Mouse (Mus musculus): ENCODE results near the gene Cox7a2. TPM values are rescaled to one million over a fixed set of nuclear protein-coding genes. Genes with fewer than 3 reads are reported as not detected.

Gene Cox7a2
- polyA plus RNA-seq, 1 experiment from 2014 or later, result 618 TPM

DNA sequence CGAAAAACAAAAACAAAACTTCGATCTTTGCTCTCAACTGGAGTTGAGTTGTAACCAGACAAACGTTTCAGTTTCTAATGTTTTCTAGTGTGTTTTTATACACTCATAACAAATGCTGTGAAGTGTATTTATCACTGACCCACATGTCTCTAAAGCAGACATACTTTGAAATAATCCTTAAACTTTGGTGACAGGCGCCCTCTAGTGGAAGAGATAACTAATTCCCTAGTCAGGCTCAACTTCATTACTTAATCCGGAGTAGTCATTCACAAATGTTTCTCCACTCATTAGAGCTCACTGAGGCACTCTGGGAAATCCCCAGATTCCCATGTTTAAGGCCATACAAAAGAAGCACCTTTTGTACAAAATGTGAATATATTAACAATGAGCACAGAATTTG lies 36.6 kb downstream of the Cox7a2 start:
- H3K4me3 ChIP-seq (replicated peaks), result no peak overlapping the region
- no peaks in the 10 kb centered on the region for H3K9me3 ChIP-seq (replicated peaks)
- no peak for ATAC-seq (ENCODE audit: insufficient number of reproducible peaks, low FRiP score, low TSS enrichment, low read depth)
- peaks cover 26% of the 10 kb centered on the region for H3K4me1 ChIP-seq
- H3K27me3 ChIP-seq, result peaks cover 10% of the 10 kb centered on the region; the same call in 1 of the 2 replicates
- no peaks in the 10 kb centered on the region for H3K36me3 ChIP-seq
- no peak overlapping the region for H3K4me2 ChIP-seq (replicated peaks)
- H3K9ac ChIP-seq, result no peak overlapping the region
- H3K27ac ChIP-seq (replicated peaks), result no peak overlapping the region
- WGBS, result 37% methylated on average over 5 of the region's 5 CpGs

DNA sequence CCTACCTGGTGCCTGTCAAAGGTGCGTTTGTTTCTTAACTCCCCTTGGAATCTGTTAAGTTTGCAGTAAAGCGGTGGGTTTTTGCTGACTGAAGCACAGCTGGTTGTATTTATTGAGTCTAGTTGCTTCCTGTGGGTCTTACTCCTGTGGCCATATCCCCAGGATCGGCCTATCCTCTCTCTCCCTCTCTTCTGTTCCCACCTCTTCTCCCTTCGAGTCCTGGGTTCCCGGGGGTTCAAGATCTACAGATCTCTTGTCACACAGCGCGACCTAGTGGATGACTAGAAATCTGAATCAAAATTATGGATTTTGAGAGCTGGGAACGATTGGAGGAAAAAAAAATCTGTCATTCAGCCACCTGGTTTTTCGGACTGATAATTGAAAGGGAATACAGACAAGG lies 38.6 kb downstream of the Cox7a2 start:
- Histone ChIP-seq H3K9me3 (replicated peaks) (no peaks in the 10 kb centered on the region), H3K36me3 (no peaks in the 10 kb centered on the region), H3K4me1 (peaks cover 33% of the 10 kb centered on the region), H3K4me3 (replicated peaks) (peak overlapping the region; percentile 56; the same call in 1 of the 2 replicates), H3K9ac (no peak overlapping the region), H3K27me3 (peaks cover 10% of the 10 kb centered on the region; the same call in 1 of the 2 replicates), H3K4me2 (replicated peaks) (peak overlapping the region; percentile 79), H3K27ac (replicated peaks) (no peak overlapping the region)
- 6% methylated on average over 9 of the region's 9 CpGs for WGBS
- ATAC-seq (ENCODE audit: insufficient number of reproducible peaks, low FRiP score, low TSS enrichment, low read depth), result no peak

DNA sequence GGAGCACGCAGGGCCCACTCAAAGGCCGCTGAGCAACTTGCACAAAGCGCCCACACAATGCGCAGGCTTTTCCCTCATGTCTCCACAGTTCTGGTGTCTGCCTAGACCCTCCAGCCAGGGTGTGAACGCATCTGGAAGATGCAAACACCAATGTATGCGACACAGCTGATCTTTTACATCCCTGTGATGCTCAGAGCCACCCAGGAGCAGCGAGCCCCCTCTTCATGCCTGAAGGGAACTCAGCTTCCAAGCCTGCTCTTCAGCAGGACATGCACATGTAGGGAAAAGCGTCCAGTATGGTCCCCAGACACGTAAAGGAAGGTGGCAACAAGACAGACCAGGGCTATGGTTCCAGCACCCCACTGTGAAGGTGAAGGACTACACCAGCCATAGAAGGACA lies 39.5 kb downstream of the Cox7a2 start:
- 46% methylated on average over 9 of the region's 9 CpGs for WGBS
- ATAC-seq (ENCODE audit: insufficient number of reproducible peaks, low FRiP score, low TSS enrichment, low read depth), result no peak
- Histone ChIP-seq H3K4me2 (replicated peaks) (peak overlapping the region; percentile 79), H3K4me3 (replicated peaks) (peak overlapping the region; percentile 56; the same call in 1 of the 2 replicates), H3K36me3 (no peaks in the 10 kb centered on the region), H3K9ac (no peak overlapping the region), H3K4me1 (peaks cover 38% of the 10 kb centered on the region), H3K9me3 (replicated peaks) (no peaks in the 10 kb centered on the region), H3K27ac (replicated peaks) (peak overlapping the region; percentile 86; the same call in 1 of the 2 replicates), H3K27me3 (peaks cover 10% of the 10 kb centered on the region; the same call in 1 of the 2 replicates)

DNA sequence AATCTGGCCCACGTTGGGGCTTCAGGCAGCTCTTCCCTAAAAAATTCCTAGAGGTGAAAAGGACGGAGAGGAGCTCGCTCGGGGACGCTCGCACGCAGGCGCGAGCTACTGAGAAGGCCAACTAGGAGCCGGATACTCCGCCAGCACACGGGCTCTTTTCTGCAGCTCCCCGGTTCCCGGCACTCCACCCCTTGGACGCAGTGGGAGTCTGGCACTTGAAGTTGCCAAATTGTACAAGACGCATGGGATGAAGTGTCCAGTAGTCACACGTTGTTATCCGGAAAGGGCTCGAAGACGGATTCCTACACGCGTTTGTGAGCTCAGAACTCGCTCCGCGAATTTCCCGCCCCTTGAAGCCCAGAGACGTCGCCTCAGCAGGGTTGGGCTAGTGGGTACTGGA lies 40.2 kb downstream of the Cox7a2 start:
- Histone ChIP-seq H3K27me3 (peaks cover 10% of the 10 kb centered on the region; the same call in 1 of the 2 replicates), H3K4me3 (replicated peaks) (peak overlapping the region; percentile 56), H3K27ac (replicated peaks) (peak overlapping the region; percentile 86), H3K9ac (peak overlapping the region; percentile 50; the same call in 1 of the 2 replicates), H3K9me3 (replicated peaks) (no peaks in the 10 kb centered on the region), H3K4me2 (replicated peaks) (peak overlapping the region; percentile 79), H3K4me1 (peaks cover 45% of the 10 kb centered on the region), H3K36me3 (no peaks in the 10 kb centered on the region)
- 3% methylated on average over 28 of the region's 28 CpGs for WGBS
- ATAC-seq (ENCODE audit: insufficient number of reproducible peaks, low FRiP score, low TSS enrichment, low read depth), result no peak

DNA sequence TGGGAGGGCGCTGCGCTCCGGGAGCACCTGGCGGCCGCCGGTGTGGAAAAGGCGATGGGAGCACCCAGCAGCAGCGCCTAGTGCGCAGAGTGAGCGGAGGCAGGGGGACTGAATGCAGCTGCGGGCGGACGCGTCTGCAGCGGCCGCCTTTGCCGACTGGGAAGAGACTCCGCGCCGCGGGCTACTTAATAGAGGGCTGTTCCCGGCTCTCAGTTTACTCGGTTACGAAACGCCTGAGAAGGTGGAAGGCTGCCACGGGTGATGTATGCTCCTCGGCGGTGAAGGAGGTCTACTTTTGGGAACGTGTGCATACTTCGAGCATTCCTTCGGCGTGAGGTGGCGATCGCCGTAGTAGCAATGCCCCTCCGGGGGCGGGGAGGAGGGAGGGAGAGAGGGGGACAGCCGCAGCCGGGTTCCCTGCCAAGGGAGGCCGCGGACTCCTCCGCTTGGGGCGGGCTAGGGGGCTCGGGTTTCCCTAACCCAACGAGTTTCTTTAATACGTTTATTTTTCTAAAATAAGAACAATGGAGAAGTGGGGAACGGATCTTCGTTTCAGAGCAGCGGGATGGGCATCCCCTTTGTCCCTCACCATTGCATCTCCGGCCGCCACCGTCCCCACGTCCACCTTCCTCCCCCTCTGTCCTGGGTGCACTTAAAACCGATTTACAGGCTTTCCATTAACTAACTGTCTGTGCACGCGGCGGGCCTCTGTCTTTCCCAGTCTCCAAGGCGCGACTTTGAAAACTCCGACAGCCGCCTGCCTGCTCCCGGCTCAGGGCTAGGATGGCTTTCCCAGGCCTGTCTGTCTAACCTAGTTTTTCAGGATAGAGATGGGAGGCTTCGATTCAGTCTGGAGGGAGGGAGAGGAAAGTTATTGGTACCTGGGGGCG lies 41.0 kb downstream of the Cox7a2 start, which contains the start of gene Col12a1:
Gene Col12a1, minus strand, starts transcription at position 351 of the 890 bp plus-strand sequence.
- H3K4me2 ChIP-seq (replicated peaks), result peak within 1 kb of the TSS; percentile 79
- ATAC-seq (ENCODE audit: insufficient number of reproducible peaks, low FRiP score, low TSS enrichment, low read depth), result peak; percentile 85
- peak within 1 kb of the TSS; percentile 50 for H3K9ac ChIP-seq
- H3K9me3 ChIP-seq (replicated peaks), result no peaks in the 10 kb centered on the region
- H3K4me3 ChIP-seq (replicated peaks), result peak within 1 kb of the TSS; percentile 56
- H3K36me3 ChIP-seq, result no peaks in the 10 kb centered on the region
- H3K4me1 ChIP-seq, result peaks cover 50% of the 10 kb centered on the region
- H3K27me3 ChIP-seq, result peaks cover 10% of the 10 kb centered on the region; the same call in 1 of the 2 replicates
- H3K27ac ChIP-seq (replicated peaks), result peak within 1 kb of the TSS; percentile 86
- WGBS, result under 1% methylated on average over 64 of the region's 64 CpGs

DNA sequence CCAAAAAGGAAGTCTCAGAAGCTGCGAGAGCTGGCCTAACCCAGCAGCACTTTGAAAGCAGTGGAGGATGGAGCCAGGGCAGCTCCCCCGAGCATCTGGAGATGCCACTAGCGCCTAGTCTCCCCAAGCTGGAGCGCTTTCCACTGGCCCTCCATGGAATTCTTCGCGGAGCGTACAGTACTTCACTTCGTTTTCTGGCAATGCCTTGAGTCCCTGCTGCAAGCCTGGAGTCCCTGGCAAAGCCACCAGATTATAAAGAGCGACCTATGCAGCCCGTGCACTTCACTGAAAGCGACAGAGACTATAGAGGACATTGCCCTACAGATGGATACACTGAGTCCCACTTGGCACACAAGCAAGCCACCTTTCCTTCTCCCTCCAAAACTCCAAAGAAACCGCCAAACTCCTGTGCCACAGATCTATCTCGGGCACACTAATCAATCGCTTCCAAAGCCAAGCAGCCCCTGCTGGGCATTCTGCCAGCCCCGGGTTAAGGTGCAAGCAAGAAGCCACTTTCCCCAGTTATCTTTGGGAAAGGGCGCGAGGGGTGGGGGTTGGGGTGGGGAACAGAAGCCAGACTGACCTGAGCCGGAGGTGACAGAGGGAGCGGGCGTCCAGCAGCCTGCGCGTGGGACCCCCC lies 41.7 kb downstream of the Cox7a2 start:
- Histone ChIP-seq H3K27ac (replicated peaks) (peak overlapping the region; percentile 86), H3K4me2 (replicated peaks) (peak overlapping the region; percentile 79), H3K9ac (peak overlapping the region; percentile 50), H3K36me3 (no peaks in the 10 kb centered on the region), H3K4me1 (peaks cover 50% of the 10 kb centered on the region), H3K27me3 (peaks cover 10% of the 10 kb centered on the region; the same call in 1 of the 2 replicates), H3K9me3 (replicated peaks) (no peaks in the 10 kb centered on the region), H3K4me3 (replicated peaks) (peak overlapping the region; percentile 56)
- WGBS, result under 1% methylated on average over 22 of the region's 22 CpGs
- no peak for ATAC-seq (ENCODE audit: insufficient number of reproducible peaks, low FRiP score, low TSS enrichment, low read depth)

DNA sequence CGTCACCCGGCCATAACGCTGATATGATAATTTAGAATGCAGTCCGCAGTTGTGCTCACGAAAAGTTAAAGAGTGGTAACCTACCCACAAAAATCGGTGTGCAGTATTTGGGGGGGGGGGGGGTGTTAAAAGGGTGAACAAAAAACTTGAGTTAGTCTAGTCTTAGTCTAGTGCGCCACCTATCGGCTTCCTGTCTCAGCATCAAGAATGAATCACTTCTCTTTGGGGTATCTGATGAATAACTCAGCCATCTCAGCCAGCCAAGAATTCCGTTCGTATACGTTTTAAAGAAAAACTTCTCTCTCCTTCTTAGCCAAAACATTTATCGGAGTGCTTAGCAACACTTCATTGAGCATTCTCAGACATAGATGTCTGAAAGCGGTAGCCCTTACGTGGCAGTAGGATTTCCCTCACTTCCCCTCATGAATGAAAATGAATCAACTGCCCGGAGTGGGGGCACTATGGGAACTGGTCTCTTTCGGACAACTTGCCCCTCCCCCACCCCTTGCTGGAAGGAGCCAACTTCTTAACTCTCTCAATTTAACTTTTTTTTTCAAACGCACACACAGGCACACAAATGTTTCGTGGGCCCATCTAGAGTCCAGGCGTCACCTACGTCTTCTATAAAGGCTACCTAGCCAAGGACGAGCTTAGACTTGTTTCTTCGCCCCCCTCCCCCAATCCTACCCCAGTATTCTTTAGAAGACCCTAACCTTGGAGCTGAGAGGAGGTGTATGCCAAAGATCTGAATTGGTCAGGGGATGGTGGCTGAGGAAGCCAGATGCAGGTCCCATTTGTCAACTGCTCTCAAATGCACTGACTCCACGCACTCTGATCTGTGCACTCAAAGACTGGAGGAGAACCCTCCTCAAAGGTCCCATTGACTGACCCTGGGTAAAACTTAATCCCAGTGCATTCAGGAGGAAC lies 42.5 kb downstream of the Cox7a2 start:
- peak overlapping the region; percentile 56 for H3K4me3 ChIP-seq (replicated peaks)
- ATAC-seq (ENCODE audit: insufficient number of reproducible peaks, low FRiP score, low TSS enrichment, low read depth), result no peak
- H3K36me3 ChIP-seq, result no peaks in the 10 kb centered on the region
- H3K4me2 ChIP-seq (replicated peaks), result peak overlapping the region; percentile 79
- no peaks in the 10 kb centered on the region for H3K9me3 ChIP-seq (replicated peaks)
- H3K27me3 ChIP-seq, result peaks cover 10% of the 10 kb centered on the region; the same call in 1 of the 2 replicates
- WGBS, result 3% methylated on average over 23 of the region's 23 CpGs
- peak overlapping the region; percentile 86 for H3K27ac ChIP-seq (replicated peaks)
- H3K9ac ChIP-seq, result peak overlapping the region; percentile 50
- peaks cover 50% of the 10 kb centered on the region for H3K4me1 ChIP-seq

DNA sequence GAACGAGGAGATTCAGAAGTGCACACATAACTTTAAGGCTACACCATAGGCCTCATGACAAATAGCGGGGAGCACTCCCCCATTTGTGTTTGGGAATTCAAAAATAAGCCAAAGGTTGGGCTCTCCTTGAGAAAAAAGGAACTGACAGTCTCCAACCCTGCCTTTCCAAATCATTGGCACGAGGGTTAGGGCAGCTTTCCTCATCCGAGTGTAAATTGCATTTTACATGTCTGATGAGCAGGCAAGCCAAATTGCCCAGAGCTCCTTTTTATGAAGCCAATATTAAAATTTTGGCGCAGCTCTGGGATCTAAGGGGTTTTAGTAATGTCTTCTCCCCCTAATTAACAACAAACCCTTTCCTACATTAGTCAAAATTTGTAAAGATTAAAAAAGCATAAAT lies 43.2 kb downstream of the Cox7a2 start:
- ATAC-seq (ENCODE audit: insufficient number of reproducible peaks, low FRiP score, low TSS enrichment, low read depth), result no peak
- Histone ChIP-seq H3K36me3 (no peaks in the 10 kb centered on the region), H3K4me3 (replicated peaks) (peak overlapping the region; percentile 56), H3K4me1 (peaks cover 50% of the 10 kb centered on the region), H3K27ac (replicated peaks) (peak overlapping the region; percentile 86; the same call in 1 of the 2 replicates), H3K9ac (peak overlapping the region; percentile 31; the same call in 1 of the 2 replicates), H3K4me2 (replicated peaks) (peak overlapping the region; percentile 79), H3K9me3 (replicated peaks) (no peaks in the 10 kb centered on the region), H3K27me3 (peaks cover 7% of the 10 kb centered on the region; the same call in 1 of the 2 replicates)
- WGBS, result 17% methylated on average over 5 of the region's 5 CpGs

DNA sequence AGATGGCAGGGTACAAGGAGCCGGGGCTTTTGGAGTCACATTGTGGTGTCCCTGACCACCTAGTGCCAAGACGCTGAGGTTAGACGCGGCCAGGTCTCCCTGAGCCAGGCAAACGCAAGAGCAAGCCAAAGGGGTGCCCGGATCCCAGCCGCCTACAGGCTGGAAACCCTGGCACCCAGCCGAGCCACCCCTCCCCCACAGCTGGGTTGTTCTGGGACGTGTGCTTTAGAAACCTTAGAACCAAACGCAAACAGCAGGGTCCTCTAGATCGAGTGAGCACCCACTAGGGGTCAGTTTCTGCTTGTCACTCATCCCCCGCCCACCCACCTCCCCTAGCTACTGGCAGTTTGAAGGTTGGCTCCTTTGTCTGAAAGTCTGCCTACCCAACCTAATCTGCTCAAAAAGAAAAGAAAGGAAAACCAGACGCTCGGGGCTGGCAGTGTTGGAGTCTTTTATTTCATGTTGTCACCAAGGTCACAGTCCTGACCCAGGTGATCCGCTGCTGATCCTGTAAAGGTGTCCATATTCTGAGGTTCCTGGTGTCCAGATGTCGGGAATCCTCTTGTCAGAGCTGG lies 45.1 kb downstream of the Cox7a2 start:
- Histone ChIP-seq H3K4me2 (replicated peaks) (peak overlapping the region; percentile 48), H3K9ac (0 out of 2 replicates have a peak overlapping the region, but pooled peaks have one; percentile 6), H3K27ac (replicated peaks) (0 out of 2 replicates have a peak overlapping the region, but pooled peaks have one; percentile 17), H3K4me3 (replicated peaks) (peak overlapping the region; percentile 22), H3K4me1 (peaks cover 36% of the 10 kb centered on the region), H3K27me3 (no peaks in the 10 kb centered on the region), H3K36me3 (no peaks in the 10 kb centered on the region), H3K9me3 (replicated peaks) (no peaks in the 10 kb centered on the region)
- ATAC-seq (ENCODE audit: insufficient number of reproducible peaks, low FRiP score, low TSS enrichment, low read depth), result 0 out of 2 replicates have a peak, but pooled peaks have one; percentile 12
- WGBS, result 8% methylated on average over 16 of the region's 16 CpGs

All from embryonic facial prominence, embryonic 15.5 days (tissue).